ENCODE assay signal across 8 mouse cellular contexts in genomic region chr13:63242401-63243192, GRCm38 (mm10).
A peak's percentile ranks its signal among the peaks of the same experiment; 100 is the strongest.
DNase-seq lines count a peak whose midpoint lies in the region; ATAC-seq and TF ChIP-seq lines count a peak whose summit lies in the region.

No protein-coding gene starts in this region.

- H3K4me1 ChIP-seq in limb, embryonic 14.5 days (ENCODE audit: control insufficient read depth, insufficient read depth, low read length): peaks cover 55% of the 10 kb centered on the region

- peak overlapping the region; percentile 84 for H3K4me3 ChIP-seq in limb, embryonic 14.5 days (replicated peaks; ENCODE audit: low read length)

- H3K9ac ChIP-seq in limb, embryonic 14.5 days (ENCODE audit: low read depth, low read length, severe bottlenecking): peak overlapping the region; percentile 94

- H3K4me2 ChIP-seq in limb, embryonic 14.5 days (replicated peaks; ENCODE audit: low read depth, low read length, severe bottlenecking): peak overlapping the region; percentile 85

- H3K9me3 ChIP-seq in limb, embryonic 14.5 days (ENCODE audit: control insufficient read depth, low read length): no peaks in the 10 kb centered on the region

- intact Hi-C loops in heart, postnatal 14 days (cut with DNase I): loop anchor here (5.0 kb wide), 5 partner anchors 35 to 315 kb away; no protein-coding TSS in a partner anchor

- WGBS in limb, embryonic 14.5 days: 21% methylated on average over 10 of the region's 10 CpGs

- no peak for ATAC-seq in limb, embryonic 14.5 days (ENCODE audit: low FRiP score, low read depth)

- H3K36me3 ChIP-seq in limb, embryonic 14.5 days (ENCODE audit: control insufficient read depth, insufficient read depth, low read length): peaks cover 39% of the 10 kb centered on the region

- peak overlapping the region; percentile 98 for H3K27ac ChIP-seq in limb, embryonic 14.5 days (replicated peaks; ENCODE audit: low read depth, low read length)

- TF ChIP-seq POLR2A in limb, embryonic 14.5 days (IDR thresholded peaks at IDR 0.05; ENCODE audit: borderline replicate concordance, extremely low read depth, insufficient read depth, insufficient read length): 0 out of 2 replicates have a peak, but pooled peaks have one; percentile 8

- H3K27me3 ChIP-seq in limb, embryonic 14.5 days (ENCODE audit: control insufficient read depth, insufficient read depth, low read length): no peaks in the 10 kb centered on the region

- DNase-seq in heart, adult 11 months: peak; percentile 96
- no peak for DNase-seq in heart, postnatal 14 days
- DNase-seq in NIH3T3 (ENCODE audit: low read depth): peak; percentile 27
- DNase-seq in heart, postnatal 4 days: peak; percentile 52
- no peak for DNase-seq in limb, embryonic 14.5 days (ENCODE audit: low spot score)
- DNase-seq in thymus, postnatal 10 days (ENCODE audit: low spot score in 2 of 2): no peak
- no peak for DNase-seq in urinary bladder, adult 2 months (ENCODE audit: low spot score)
- DNase-seq in spleen, postnatal 36 days (ENCODE audit: low spot score in 2 of 2): no peak

Comparison
In these comparisons a context has a peak if more than half of its experiments do, and no peak if none do; other contexts are left out.
1. DNase-seq: peak in heart, adult 11 months (single experiment), NIH3T3 (single experiment) and heart, postnatal 4 days (single experiment); none in heart, postnatal 14 days (0 of 2), limb, embryonic 14.5 days (single experiment), thymus, postnatal 10 days (0 of 2), urinary bladder, adult 2 months (single experiment) and spleen, postnatal 36 days (0 of 2).